Comparison of ENCODE assay signal across 8 mouse cellular contexts in genomic region chr9:31385500-31385869, GRCm38 (mm10). TPM values are rescaled to one million over a fixed set of nuclear protein-coding genes. Genes with fewer than 3 reads are reported as not detected.
DNase-seq lines count a peak whose midpoint lies in the region; ATAC-seq and TF ChIP-seq lines count a peak whose summit lies in the region.

No protein-coding gene starts in this region.

- peak overlapping the region; percentile 93 for H3K9ac ChIP-seq in heart, embryonic 16.5 days (ENCODE audit: low read length)
- H3K9ac ChIP-seq in liver, postnatal 0 days (replicated peaks) = peak overlapping the region; percentile 93

- DNase-seq in left cerebral cortex, adult 2 months (ENCODE audit: extremely low spot score in 1 of 2, low spot score in 2 of 2) = no peak
- DNase-seq in left cerebral cortex, postnatal 25 days (ENCODE audit: low spot score in 2 of 2) = no peak
- peak; percentile 23 to 25 for DNase-seq in cerebellum, postnatal 25 days
- DNase-seq in liver, postnatal 0 days = no peak
- DNase-seq in yolk sac, embryonic 10.5 days (ENCODE audit: low spot score) = peak; percentile 9
- DNase-seq in gastrocnemius, adult 8-10 months (ENCODE audit: low spot score in 2 of 2) = no peak
- DNase-seq in left cerebral cortex, postnatal 10 days (ENCODE audit: extremely low spot score in 1 of 2, low spot score in 2 of 2) = no peak

- H3K9me3 ChIP-seq in heart, embryonic 16.5 days (replicated peaks; ENCODE audit: control insufficient read depth, low read length) = no peaks in the 10 kb centered on the region
- no peaks in the 10 kb centered on the region for H3K9me3 ChIP-seq in liver, postnatal 0 days (ENCODE audit: low read length)

- no peaks in the 10 kb centered on the region for H3K27me3 ChIP-seq in heart, embryonic 16.5 days (ENCODE audit: control insufficient read depth, insufficient read depth, low read length)
- no peaks in the 10 kb centered on the region for H3K27me3 ChIP-seq in liver, postnatal 0 days (ENCODE audit: insufficient read depth, low read length)

- peak overlapping the region; percentile 89 for H3K4me2 ChIP-seq in heart, embryonic 16.5 days (ENCODE audit: low read depth, low read length)
- peak overlapping the region; percentile 87 for H3K4me2 ChIP-seq in liver, postnatal 0 days (ENCODE audit: low read depth, low read length)

- no peak for TF ChIP-seq EP300 in liver, postnatal 0 days (IDR thresholded peaks at IDR 0.05; ENCODE audit: low read depth)

- H3K4me3 ChIP-seq in left cerebral cortex, adult 2 months = peak overlapping the region; percentile 85
- H3K4me3 ChIP-seq in heart, embryonic 16.5 days (ENCODE audit: low read length) = peak overlapping the region; percentile 92
- peak overlapping the region; percentile 98 for H3K4me3 ChIP-seq in liver, postnatal 0 days (ENCODE audit: low read depth, low read length)

- no peaks in the 10 kb centered on the region; the same call in 1 of the 2 replicates for H3K36me3 ChIP-seq in heart, embryonic 16.5 days (ENCODE audit: control insufficient read depth, insufficient read depth)
- H3K36me3 ChIP-seq in liver, postnatal 0 days (replicated peaks; ENCODE audit: insufficient read depth, low read length) = no peaks in the 10 kb centered on the region

- intact Hi-C loops in left cerebral cortex, adult 2 months (cut with DNase I) = no loop called here
- intact Hi-C loops in left cerebral cortex, postnatal 25 days (cut with DNase I) = no loop called here
- intact Hi-C loops in left cerebral cortex, postnatal 10 days (cut with DNase I) = no loop called here

- peak overlapping the region; percentile 73 for H3K27ac ChIP-seq in left cerebral cortex, adult 2 months
- H3K27ac ChIP-seq in heart, embryonic 16.5 days (ENCODE audit: low read length) = no peak overlapping the region
- H3K27ac ChIP-seq in liver, postnatal 0 days (ENCODE audit: low read depth) = no peak overlapping the region

- peaks cover 10% of the 10 kb centered on the region for H3K4me1 ChIP-seq in heart, embryonic 16.5 days (ENCODE audit: control insufficient read depth, insufficient read depth, low read length)
- peaks cover 17% of the 10 kb centered on the region for H3K4me1 ChIP-seq in liver, postnatal 0 days (ENCODE audit: insufficient read depth)

- peak; percentile 13 for ATAC-seq in heart, embryonic 16.5 days (replicated peaks; ENCODE audit: extremely low read depth, insufficient read depth, low FRiP score)
- ATAC-seq in liver, postnatal 0 days = peak; percentile 32

- no peak for TF ChIP-seq CTCF in left cerebral cortex, adult 2 months (IDR thresholded peaks at IDR 0.05)
- TF ChIP-seq CTCF in liver, postnatal 0 days (IDR thresholded peaks at IDR 0.05; ENCODE audit: low read depth) = no peak

- WGBS in heart, embryonic 16.5 days = 18% methylated on average over 4 of the region's 4 CpGs
- WGBS in liver, postnatal 0 days (ENCODE audit: insufficient replicate concordance) = 22% methylated on average over 4 of the region's 4 CpGs

RNA-seq across cellular contexts. Expression of gene Nfrkb, which starts 0.5 kb away (rescaled TPM):
- total RNA-seq in left cerebral cortex, adult 2 months (2021) = 10 to 100 TPM; 31.4 to 33.6 TPM
- 10 to 100 TPM; 25.5 to 27.1 TPM for total RNA-seq in left cerebral cortex, postnatal 25 days (2021)
- 13.4 and 13.9 TPM in 2 replicates for polyA plus RNA-seq in heart, embryonic 16.5 days (2015; fragmentation: Nextera tagmentation; extraction: Ambion mirVana)
- 5.3 TPM in 2 replicates for polyA plus RNA-seq in liver, postnatal 0 days (2015; fragmentation: Nextera tagmentation; extraction: Ambion mirVana)
- 10 to 100 TPM in 2 of 4 experiments, 1 to 10 TPM in 2; 7.8 to 10.4 (median 9.4) TPM for total RNA-seq in gastrocnemius, adult 8-10 months (2022)
- 10 to 100 TPM; 32.3 to 35.3 TPM for total RNA-seq in left cerebral cortex, postnatal 10 days (2021)

Comparison
In these comparisons a context has a peak if more than half of its experiments do, and no peak if none do; other contexts are left out.
1. DNase-seq: peak in cerebellum, postnatal 25 days (2 of 2) and yolk sac, embryonic 10.5 days (single experiment); none in left cerebral cortex, adult 2 months (0 of 2), left cerebral cortex, postnatal 25 days (0 of 2), liver, postnatal 0 days (single experiment), gastrocnemius, adult 8-10 months (0 of 2) and left cerebral cortex, postnatal 10 days (0 of 2).
2. Peak in every context shown above with its lines, with median percentiles within 50 percentile points of each other: H3K4me3 ChIP-seq.